Comparison of ENCODE assay signal across 9 mouse cellular contexts in the genomic region with DNA sequence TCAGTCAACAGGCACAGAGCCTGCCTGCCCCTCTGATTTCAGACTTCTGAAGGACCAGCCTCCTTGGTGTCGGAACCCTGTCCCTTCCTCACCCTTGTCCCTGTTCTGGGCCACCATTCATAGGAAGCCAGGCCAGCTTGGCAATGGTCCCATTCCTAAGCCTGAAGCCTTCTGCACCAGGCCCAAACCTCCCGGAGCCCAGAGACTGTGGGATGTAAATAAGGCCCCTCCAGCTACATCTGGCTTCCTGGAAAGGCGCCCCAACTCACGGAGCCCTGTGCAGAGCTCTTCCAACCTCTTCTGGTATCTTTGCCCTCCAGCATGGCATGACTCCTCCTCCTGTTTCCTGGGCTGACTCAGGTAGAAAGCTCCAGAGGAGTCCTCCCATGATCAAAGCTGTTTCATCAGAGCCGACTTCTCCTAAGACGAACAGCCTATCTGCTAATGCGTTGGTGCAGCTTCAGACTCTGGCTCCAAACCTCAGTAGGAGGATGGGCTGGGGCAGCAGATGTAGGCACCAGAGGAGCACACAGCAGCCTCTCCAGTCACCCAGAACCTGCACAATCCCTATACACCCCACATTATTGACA.
DNase-seq lines count a peak whose midpoint lies in the region; ATAC-seq and TF ChIP-seq lines count a peak whose summit lies in the region.
"Had no signal": no experiment of that assay in that cellular context is flagged by ENCODE, and none has a peak within 500 bp of the region (broad histone marks: within the 10 kb centered on the region; RNA-seq: fewer than 3 reads in every experiment).

No protein-coding gene starts in this region.

- WGBS in thymus, adult 2 months: 7% methylated on average over 7 of the region's 7 CpGs
- 72% methylated on average over 7 of the region's 7 CpGs for WGBS in limb, embryonic 12.5 days

- no peak overlapping the region for H3K9ac ChIP-seq in limb, embryonic 12.5 days (replicated peaks)
- H3K9ac ChIP-seq: midbrain, embryonic 12.5 days had no signal

- no peak overlapping the region for H3K4me2 ChIP-seq in limb, embryonic 12.5 days
- H3K4me2 ChIP-seq: midbrain, embryonic 12.5 days had no signal

- 0 out of 2 replicates have a peak, but pooled peaks have one; percentile 14 for ATAC-seq in frontal cortex, adult (ENCODE audit: low TSS enrichment)
- ATAC-seq in limb, embryonic 12.5 days (ENCODE audit: insufficient number of reproducible peaks, insufficient read depth, low FRiP score, low TSS enrichment, low read depth): no peak

- TF ChIP-seq POLR2A in thymus, adult 2 months (IDR thresholded peaks at IDR 0.05; ENCODE audit: control insufficient read depth, extremely low read depth, insufficient read depth, low read length, poor library complexity): no peak

- peak overlapping the region; percentile 17 for H3K27ac ChIP-seq in thymus, adult 2 months (ENCODE audit: control insufficient read depth, insufficient read depth, low read length)
- peak overlapping the region; percentile 13; the same call in 1 of the 2 replicates for H3K27ac ChIP-seq in limb, embryonic 12.5 days
- H3K27ac ChIP-seq: midbrain, embryonic 12.5 days had no signal

- intact Hi-C loops in heart, postnatal 36 days (cut with DNase I): loop anchor here (5.0 kb wide), 2 partner anchors 82 to 197 kb away; partner anchors contain the start of gene Chst11

- H3K4me3 ChIP-seq in thymus, adult 2 months (ENCODE audit: control insufficient read depth, insufficient read depth, low read length): no peak overlapping the region
- no peak overlapping the region for H3K4me3 ChIP-seq in limb, embryonic 12.5 days (replicated peaks)
- H3K4me3 ChIP-seq: midbrain, embryonic 12.5 days had no signal

- peaks cover 39% of the 10 kb centered on the region for H3K4me1 ChIP-seq in thymus, adult 2 months (replicated peaks; ENCODE audit: control insufficient read depth, insufficient read depth, low read length)
- H3K4me1 ChIP-seq in limb, embryonic 12.5 days (replicated peaks): peaks cover 27% of the 10 kb centered on the region

- no peaks in the 10 kb centered on the region for H3K36me3 ChIP-seq in thymus, adult 2 months (ENCODE audit: control insufficient read depth, insufficient read depth, low read length)
- H3K36me3 ChIP-seq in limb, embryonic 12.5 days: no peaks in the 10 kb centered on the region
- H3K36me3 ChIP-seq: midbrain, embryonic 12.5 days had no signal

- TF ChIP-seq CTCF in thymus, adult 2 months (IDR thresholded peaks at IDR 0.05; ENCODE audit: borderline replicate concordance, control insufficient read depth, extremely low read depth, insufficient read depth, low read length, poor library complexity): no peak

- peaks cover under 1% of the 10 kb centered on the region; the same call in 1 of the 2 replicates for H3K9me3 ChIP-seq in limb, embryonic 12.5 days
- H3K9me3 ChIP-seq: midbrain, embryonic 12.5 days had no signal

- no peaks in the 10 kb centered on the region for H3K27me3 ChIP-seq in thymus, adult 2 months (ENCODE audit: control insufficient read depth, insufficient read depth, low read length)
- H3K27me3 ChIP-seq in limb, embryonic 12.5 days: peaks cover 10% of the 10 kb centered on the region
- H3K27me3 ChIP-seq: midbrain, embryonic 12.5 days had no signal

- DNase-seq in frontal cortex, postnatal 25 days (ENCODE audit: low spot score in 2 of 2): no peak
- DNase-seq in thymus, adult 2 months: no peak
- DNase-seq in thymus, postnatal 4 days: no peak
- peak; percentile 33 to 44 for DNase-seq in heart, postnatal 36 days
- peak; percentile 37 for DNase-seq in right cerebral cortex, postnatal 4 days
- DNase-seq in adrenal gland, adult 2 months: no peak

Comparison
In these comparisons a context has a peak if more than half of its experiments do, and no peak if none do; other contexts are left out.
1. DNase-seq: peak in heart, postnatal 36 days (2 of 2) and right cerebral cortex, postnatal 4 days (single experiment); none in frontal cortex, postnatal 25 days (0 of 2), thymus, adult 2 months (single experiment), thymus, postnatal 4 days (single experiment) and adrenal gland, adult 2 months (single experiment).